Mouse (Mus musculus): ENCODE data around the gene Smpx. TPM values are rescaled to one million over a fixed set of nuclear protein-coding genes. Genes with fewer than 3 reads are reported as not detected.
A peak's percentile ranks its signal among the peaks of the same experiment; 100 is the strongest.

The Smpx gene
- total and polyA plus RNA-seq, 2 experiments from 2014 or later = not detected

- Histone ChIP-seq H3K27me3 (ENCODE audit: insufficient read depth, low read length) (no peaks in the 10 kb centered on the region), H3K27ac (ENCODE audit: low read depth, low read length) (no peak overlapping the region), H3K4me1 (ENCODE audit: insufficient read depth) (no peaks in the 10 kb centered on the region), H3K4me3 (ENCODE audit: low read depth, low read length) (no peak overlapping the region), H3K36me3 (ENCODE audit: insufficient read depth) (no peaks in the 10 kb centered on the region), H3K4me2 (ENCODE audit: low read depth) (no peak overlapping the region), H3K9ac (no peak overlapping the region), H3K9me3 (ENCODE audit: low read length) (no peaks in the 10 kb centered on the region)
- no peak for DNase-seq
- no peak for ATAC-seq
- TF ChIP-seq CTCF (IDR thresholded peaks at IDR 0.05; ENCODE audit: low read depth) = no peak
- WGBS = 81% methylated on average over 2 of the region's 2 CpGs
Observed at GRCm38 (mm10) chrX:157707236-157707635, 8.5 kb downstream of the Smpx start.

GRCm38 (mm10) chrX:157708616-157709280, 10.0 kb downstream of the Smpx start:
- no peak for TF ChIP-seq CTCF (IDR thresholded peaks at IDR 0.05; ENCODE audit: low read depth)
- H3K27me3 ChIP-seq (ENCODE audit: insufficient read depth, low read length) = no peaks in the 10 kb centered on the region
- H3K36me3 ChIP-seq (ENCODE audit: insufficient read depth) = no peaks in the 10 kb centered on the region
- no peaks in the 10 kb centered on the region for H3K9me3 ChIP-seq (ENCODE audit: low read length)
- no peak overlapping the region for H3K27ac ChIP-seq (ENCODE audit: low read depth, low read length)
- DNase-seq (no peak), ATAC-seq (no peak)
- WGBS = 73% methylated on average over 4 of the region's 4 CpGs
- no peaks in the 10 kb centered on the region for H3K4me1 ChIP-seq (ENCODE audit: insufficient read depth)
- no peak overlapping the region for H3K9ac ChIP-seq
- no peak overlapping the region for H3K4me2 ChIP-seq (ENCODE audit: low read depth)
- H3K4me3 ChIP-seq (ENCODE audit: low read depth, low read length) = no peak overlapping the region

- whole genome bisulfite sequencing = 63% methylated on average over 3 of the region's 3 CpGs
- Histone ChIP-seq H3K9me3 (ENCODE audit: low read length) (no peaks in the 10 kb centered on the region), H3K27me3 (ENCODE audit: insufficient read depth, low read length) (no peaks in the 10 kb centered on the region), H3K4me1 (ENCODE audit: insufficient read depth) (no peaks in the 10 kb centered on the region), H3K4me2 (ENCODE audit: low read depth) (no peak overlapping the region), H3K36me3 (ENCODE audit: insufficient read depth) (no peaks in the 10 kb centered on the region), H3K9ac (no peak overlapping the region), H3K27ac (ENCODE audit: low read depth, low read length) (no peak overlapping the region), H3K4me3 (ENCODE audit: low read depth, low read length) (no peak overlapping the region)
- ATAC-seq = no peak
- TF ChIP-seq CTCF (IDR thresholded peaks at IDR 0.05; ENCODE audit: low read depth) = peak; percentile 30
- no peak for DNase-seq
Observed at GRCm38 (mm10) chrX:157719907-157720306, 21.2 kb downstream of the Smpx start.

- DNase-seq (peak; percentile 26), ATAC-seq (peak; percentile 54)
- no peak overlapping the region for H3K4me3 ChIP-seq (ENCODE audit: low read depth, low read length)
- WGBS = 37% methylated on average over 7 of the region's 7 CpGs
- H3K9me3 ChIP-seq (ENCODE audit: low read length) = no peaks in the 10 kb centered on the region
- no peak for TF ChIP-seq CTCF (IDR thresholded peaks at IDR 0.05; ENCODE audit: low read depth)
- H3K36me3 ChIP-seq (ENCODE audit: insufficient read depth) = no peaks in the 10 kb centered on the region
- H3K9ac ChIP-seq = no peak overlapping the region
- no peak overlapping the region for H3K4me2 ChIP-seq (ENCODE audit: low read depth)
- H3K27ac ChIP-seq (ENCODE audit: low read depth, low read length) = no peak overlapping the region
- H3K27me3 ChIP-seq (ENCODE audit: insufficient read depth, low read length) = no peaks in the 10 kb centered on the region
- H3K4me1 ChIP-seq (ENCODE audit: insufficient read depth) = 0 out of 2 replicates have a peak, but pooled peaks cover 5% of the 10 kb centered on the region
Observed at GRCm38 (mm10) chrX:157730622-157731341, 32.1 kb downstream of the Smpx start.

GRCm38 (mm10) chrX:157731658-157732314, 33.1 kb downstream of the Smpx start:
- H3K36me3 ChIP-seq (ENCODE audit: insufficient read depth) = no peaks in the 10 kb centered on the region
- H3K27ac ChIP-seq (ENCODE audit: low read depth, low read length) = no peak overlapping the region
- 31% methylated on average over 9 of the region's 9 CpGs for WGBS
- no peaks in the 10 kb centered on the region for H3K27me3 ChIP-seq (ENCODE audit: insufficient read depth, low read length)
- H3K4me3 ChIP-seq (ENCODE audit: low read depth, low read length) = no peak overlapping the region
- peak; percentile 86 for DNase-seq
- peak; percentile 59 for ATAC-seq
- H3K9me3 ChIP-seq (ENCODE audit: low read length) = no peaks in the 10 kb centered on the region
- H3K4me1 ChIP-seq (ENCODE audit: insufficient read depth) = 0 out of 2 replicates have a peak, but pooled peaks cover 5% of the 10 kb centered on the region
- peak overlapping the region; percentile 28; the same call in 1 of the 2 replicates for H3K4me2 ChIP-seq (ENCODE audit: low read depth)
- peak; percentile 77 for TF ChIP-seq CTCF (IDR thresholded peaks at IDR 0.05; ENCODE audit: low read depth)
- H3K9ac ChIP-seq = no peak overlapping the region

GRCm38 (mm10) chrX:157732346-157732745, 33.6 kb downstream of the Smpx start:
- 52% methylated on average over 3 of the region's 3 CpGs for WGBS
- no peaks in the 10 kb centered on the region for H3K9me3 ChIP-seq (ENCODE audit: low read length)
- no peak for TF ChIP-seq CTCF (IDR thresholded peaks at IDR 0.05; ENCODE audit: low read depth)
- no peaks in the 10 kb centered on the region for H3K27me3 ChIP-seq (ENCODE audit: insufficient read depth, low read length)
- H3K36me3 ChIP-seq (ENCODE audit: insufficient read depth) = no peaks in the 10 kb centered on the region
- no peak overlapping the region for H3K9ac ChIP-seq
- 0 out of 2 replicates have a peak, but pooled peaks cover 5% of the 10 kb centered on the region for H3K4me1 ChIP-seq (ENCODE audit: insufficient read depth)
- H3K4me3 ChIP-seq (ENCODE audit: low read depth, low read length) = no peak overlapping the region
- no peak overlapping the region for H3K27ac ChIP-seq (ENCODE audit: low read depth, low read length)
- ATAC-seq (no peak), DNase-seq (no peak)
- H3K4me2 ChIP-seq (ENCODE audit: low read depth) = no peak overlapping the region

GRCm38 (mm10) chrX:157733836-157734235, 35.1 kb downstream of the Smpx start:
- Histone ChIP-seq H3K9ac (no peak overlapping the region), H3K9me3 (ENCODE audit: low read length) (no peaks in the 10 kb centered on the region), H3K36me3 (ENCODE audit: insufficient read depth) (no peaks in the 10 kb centered on the region), H3K4me1 (ENCODE audit: insufficient read depth) (0 out of 2 replicates have a peak, but pooled peaks cover 5% of the 10 kb centered on the region), H3K4me3 (ENCODE audit: low read depth, low read length) (no peak overlapping the region), H3K27me3 (ENCODE audit: insufficient read depth, low read length) (no peaks in the 10 kb centered on the region), H3K27ac (ENCODE audit: low read depth, low read length) (no peak overlapping the region), H3K4me2 (ENCODE audit: low read depth) (no peak overlapping the region)
- 36% methylated on average over 2 of the region's 2 CpGs for WGBS
- no peak for TF ChIP-seq CTCF (IDR thresholded peaks at IDR 0.05; ENCODE audit: low read depth)
- DNase-seq (no peak), ATAC-seq (no peak)

Data from forebrain, postnatal 0 days (tissue).